Mouse (Mus musculus) intestine, embryonic 14.5 days (tissue): ENCODE measurements at regions not wholly inside any gene's neighbourhood (a gene's known extent, or its start where the extent isn't known, plus 50 kb on each side); places are given as distances from the start of the nearest gene placed in this dataset.

Source experiments
- ATAC-seq: fragments of 200-750 bp; cut with Nextera tagmentation; replicated peaks from 2 replicates; pipeline ENCODE4 v1.8.0; 2017; ENCODE audit warnings: low read depth, moderate number of reproducible peaks, moderate TSS enrichment, moderate library complexity; ENCODE audit not compliant: low FRiP score, low TSS enrichment
- DNase-seq: peaks from one replicate; pipeline ENCODE4 v3.0.0-alpha.2; 2018; ENCODE audit warnings: low spot score
- H3K27ac ChIP-seq: fragments of 300-500 bp; sonication (generic); 2 replicates; pipeline ENCODE4 v1.5.1; 2014; ENCODE audit warnings: low read depth, mild to moderate bottlenecking, control low read depth
- H3K27me3 ChIP-seq: fragments of 300-500 bp; sonication (generic); replicated peaks from 2 replicates; pipeline ENCODE4 v1.6.1; 2014; ENCODE audit warnings: low read length, control low read depth; ENCODE audit not compliant: control insufficient read depth, insufficient read depth
- H3K36me3 ChIP-seq: fragments of 300-500 bp; sonication (generic); 2 replicates; pipeline ENCODE4 v1.6.1; 2014; ENCODE audit warnings: low read length, control low read depth; ENCODE audit not compliant: control insufficient read depth, insufficient read depth
- H3K4me1 ChIP-seq: fragments of 300-500 bp; sonication (generic); replicated peaks from 2 replicates; pipeline ENCODE4 v1.6.1; 2014; ENCODE audit warnings: low read length, control low read depth, mixed read lengths; ENCODE audit not compliant: control insufficient read depth, insufficient read depth
- H3K4me2 ChIP-seq: fragments of 300-500 bp; sonication (generic); 2 replicates; pipeline ENCODE4 v1.6.1; 2014; ENCODE audit warnings: low read length
- H3K4me3 ChIP-seq: fragments of 300-500 bp; sonication (generic); 2 replicates; pipeline ENCODE4 v1.5.1; 2014; ENCODE audit warnings: low read depth, low read length, control low read depth, mixed read lengths
- H3K9ac ChIP-seq: fragments of 300-500 bp; sonication (generic); 2 replicates; pipeline ENCODE4 v1.6.1; 2014; ENCODE audit warnings: mild to moderate bottlenecking, low read length
- H3K9me3 ChIP-seq: fragments of 300-500 bp; sonication (generic); 2 replicates; pipeline ENCODE4 v1.6.1; 2016; ENCODE audit warnings: low read length, control low read depth; ENCODE audit not compliant: control insufficient read depth
- WGBS: fragments of 180-500 bp; shearing (Covaris S2); extraction: QIAGEN DNeasy Blood & Tissue Kit; methylation state at CpG from one replicate; pipeline ENCODE4 v1.1.7; 2014; 5-methylcytosine and 5-hydroxymethylcytosine counted together

DNA sequence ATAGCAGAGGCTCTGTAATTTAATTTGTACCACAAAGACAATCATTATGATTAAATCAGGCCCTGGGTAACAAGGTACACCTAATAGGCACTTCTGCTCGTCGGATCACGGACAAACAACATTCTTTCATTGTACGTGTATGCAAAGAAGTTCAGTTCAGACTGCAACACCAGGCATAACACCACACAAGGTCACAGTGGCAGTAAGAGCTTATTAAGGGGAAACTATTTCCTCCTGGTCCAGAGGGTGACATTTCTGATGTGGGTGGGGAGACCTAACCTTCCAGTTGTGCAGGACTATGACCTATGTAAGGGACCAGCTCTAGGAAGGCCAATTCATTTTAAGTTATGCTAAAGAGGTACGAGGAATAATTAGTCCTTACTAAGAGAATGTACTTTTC, 225.0 kb upstream of the Gm9747 start:
- no peak for DNase-seq
- H3K9me3 ChIP-seq = no peaks in the 10 kb centered on the region
- H3K36me3 ChIP-seq = no peaks in the 10 kb centered on the region
- no peak overlapping the region for H3K9ac ChIP-seq
- no peak for ATAC-seq
- H3K4me1 ChIP-seq = no peaks in the 10 kb centered on the region
- WGBS = 77% methylated on average over 5 of the region's 5 CpGs
- no peak overlapping the region for H3K4me3 ChIP-seq
- H3K27ac ChIP-seq = no peak overlapping the region
- no peak overlapping the region for H3K4me2 ChIP-seq
- no peaks in the 10 kb centered on the region for H3K27me3 ChIP-seq

GRCm38 (mm10) chr1:82008805-82009204, 224.1 kb upstream of the Gm9747 start:
- no peak for ATAC-seq
- H3K4me2 ChIP-seq = no peak overlapping the region
- H3K9me3 ChIP-seq = no peaks in the 10 kb centered on the region
- no peaks in the 10 kb centered on the region for H3K27me3 ChIP-seq
- 86% methylated on average over 4 of the region's 4 CpGs for WGBS
- no peaks in the 10 kb centered on the region for H3K36me3 ChIP-seq
- H3K9ac ChIP-seq = no peak overlapping the region
- H3K27ac ChIP-seq = no peak overlapping the region
- no peak overlapping the region for H3K4me3 ChIP-seq
- no peaks in the 10 kb centered on the region for H3K4me1 ChIP-seq
- DNase-seq = no peak

- Histone ChIP-seq H3K4me1 (no peaks in the 10 kb centered on the region), H3K36me3 (no peaks in the 10 kb centered on the region), H3K4me3 (no peak overlapping the region), H3K9me3 (no peaks in the 10 kb centered on the region), H3K27me3 (no peaks in the 10 kb centered on the region), H3K27ac (no peak overlapping the region), H3K9ac (no peak overlapping the region), H3K4me2 (no peak overlapping the region)
- WGBS = 79% methylated on average over 1 of the region's 1 CpGs
- no peak for DNase-seq
- ATAC-seq = no peak
Measured at GRCm38 (mm10) chr1:82010995-82011394, 221.9 kb upstream of the Gm9747 start.

GRCm38 (mm10) chr1:82015341-82015740, 217.6 kb upstream of the Gm9747 start:
- Histone ChIP-seq H3K36me3 (no peaks in the 10 kb centered on the region), H3K27me3 (no peaks in the 10 kb centered on the region), H3K4me1 (no peaks in the 10 kb centered on the region), H3K9me3 (no peaks in the 10 kb centered on the region), H3K4me3 (no peak overlapping the region), H3K9ac (no peak overlapping the region), H3K4me2 (no peak overlapping the region), H3K27ac (no peak overlapping the region)
- DNase-seq (no peak), ATAC-seq (no peak)

- H3K36me3 ChIP-seq = no peaks in the 10 kb centered on the region
- no peaks in the 10 kb centered on the region for H3K27me3 ChIP-seq
- H3K9ac ChIP-seq = no peak overlapping the region
- no peak overlapping the region for H3K27ac ChIP-seq
- DNase-seq = no peak
- no peaks in the 10 kb centered on the region for H3K4me1 ChIP-seq
- no peak for ATAC-seq
- no peak overlapping the region for H3K4me3 ChIP-seq
- no peak overlapping the region for H3K4me2 ChIP-seq
- peaks cover 3% of the 10 kb centered on the region; the same call in 1 of the 2 replicates for H3K9me3 ChIP-seq
- WGBS = 81% methylated on average over 7 of the region's 7 CpGs
Measured at GRCm38 (mm10) chr1:82018701-82019404, 214.1 kb upstream of the Gm9747 start.

GRCm38 (mm10) chr1:82027761-82028160, 205.2 kb upstream of the Gm9747 start:
- no peak overlapping the region for H3K4me3 ChIP-seq
- ATAC-seq = no peak

DNA sequence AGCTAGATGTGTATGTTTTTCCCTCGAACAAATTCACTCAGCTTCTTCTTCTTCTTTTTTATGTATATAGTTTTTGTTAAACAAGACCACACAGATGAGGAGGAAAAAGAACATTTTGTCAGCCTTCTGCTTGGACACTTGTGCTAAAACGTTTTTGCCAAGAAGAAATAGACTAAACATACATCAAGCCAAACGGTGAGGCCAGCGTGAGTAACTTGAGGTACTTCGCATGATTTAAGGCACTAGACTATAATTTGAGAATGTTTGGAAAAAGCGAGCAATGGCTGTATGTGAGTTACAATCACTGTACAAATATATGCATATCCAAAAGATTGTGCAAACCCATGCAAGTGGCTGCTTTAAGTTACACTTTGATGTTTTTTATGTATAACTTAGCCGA, 201.8 kb upstream of the Gm9747 start:
- H3K9me3 ChIP-seq = no peaks in the 10 kb centered on the region
- no peak overlapping the region for H3K4me3 ChIP-seq
- no peak overlapping the region for H3K27ac ChIP-seq
- DNase-seq (no peak), ATAC-seq (no peak)
- H3K9ac ChIP-seq = no peak overlapping the region
- no peaks in the 10 kb centered on the region for H3K36me3 ChIP-seq
- H3K27me3 ChIP-seq = no peaks in the 10 kb centered on the region
- no peaks in the 10 kb centered on the region; the same call in 1 of the 2 replicates for H3K4me1 ChIP-seq
- 32% methylated on average over 7 of the region's 7 CpGs for WGBS
- H3K4me2 ChIP-seq = no peak overlapping the region

More at GRCm38 (mm10) chr1:82027761-82028160, 205.2 kb upstream of the Gm9747 start:
- no peak overlapping the region for H3K4me2 ChIP-seq
- H3K27me3 ChIP-seq = no peaks in the 10 kb centered on the region
- H3K4me1 ChIP-seq = no peaks in the 10 kb centered on the region; the same call in 1 of the 2 replicates
- DNase-seq = no peak
- H3K9me3 ChIP-seq = 0 out of 2 replicates have a peak, but pooled peaks cover under 1% of the 10 kb centered on the region
- no peaks in the 10 kb centered on the region for H3K36me3 ChIP-seq
- H3K27ac ChIP-seq = no peak overlapping the region
- no peak overlapping the region for H3K9ac ChIP-seq

DNA sequence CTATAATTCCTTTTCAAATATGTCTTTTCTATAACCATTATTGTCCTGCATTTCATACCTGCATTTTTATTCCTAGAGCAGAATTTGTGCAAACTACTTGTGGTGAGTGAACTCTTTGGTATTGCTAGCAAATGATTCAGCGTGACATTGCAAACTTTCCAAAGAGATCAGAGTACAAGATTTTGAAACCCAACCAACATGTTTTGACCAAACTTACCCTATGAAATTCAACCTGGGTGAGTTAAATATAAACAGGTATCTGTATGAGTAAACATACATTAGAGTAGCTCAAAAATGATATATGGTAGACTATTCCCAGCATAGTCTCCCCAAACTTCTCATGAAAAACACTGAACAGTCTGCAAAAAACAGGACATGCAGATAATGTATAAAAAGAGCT, 200.5 kb upstream of the Gm9747 start:
- no peak overlapping the region for H3K4me2 ChIP-seq

GRCm38 (mm10) chr1:82038171-82038570, 194.7 kb upstream of the Gm9747 start:
- no peaks in the 10 kb centered on the region for H3K9me3 ChIP-seq
- H3K27me3 ChIP-seq = no peaks in the 10 kb centered on the region
- 78% methylated on average over 4 of the region's 4 CpGs for WGBS
- DNase-seq (no peak), ATAC-seq (no peak)
- no peaks in the 10 kb centered on the region for H3K36me3 ChIP-seq
- no peak overlapping the region for H3K27ac ChIP-seq
- H3K4me1 ChIP-seq = 0 out of 2 replicates have a peak, but pooled peaks cover 2% of the 10 kb centered on the region
- H3K4me3 ChIP-seq = no peak overlapping the region
- H3K9ac ChIP-seq = no peak overlapping the region
- no peak overlapping the region for H3K4me2 ChIP-seq

More for the DNA sequence above, 200.5 kb upstream of the Gm9747 start:
- H3K36me3 ChIP-seq = no peaks in the 10 kb centered on the region
- no peaks in the 10 kb centered on the region for H3K27me3 ChIP-seq
- DNase-seq (no peak), ATAC-seq (no peak)
- no peaks in the 10 kb centered on the region for H3K9me3 ChIP-seq
- no peak overlapping the region for H3K27ac ChIP-seq
- H3K4me3 ChIP-seq = no peak overlapping the region
- H3K4me1 ChIP-seq = no peaks in the 10 kb centered on the region; the same call in 1 of the 2 replicates
- whole genome bisulfite sequencing = 87% methylated on average over 1 of the region's 1 CpGs
- H3K9ac ChIP-seq = no peak overlapping the region
